7 mouse cellular contexts compared by ENCODE assay signal in genomic region chr19:9052803-9053431, GRCm38 (mm10). TPM values are rescaled to one million over a fixed set of nuclear protein-coding genes. Genes with fewer than 3 reads are reported as not detected.
DNase-seq lines count a peak whose midpoint lies in the region; ATAC-seq and TF ChIP-seq lines count a peak whose summit lies in the region.

No protein-coding gene starts in this region.

- no peak overlapping the region for H3K4me2 ChIP-seq in liver, embryonic 15.5 days
- H3K4me2 ChIP-seq in stomach, postnatal 0 days (replicated peaks; ENCODE audit: low read depth): no peak overlapping the region

- no peaks in the 10 kb centered on the region for H3K27me3 ChIP-seq in heart, embryonic 10.5 days (ENCODE audit: insufficient read depth, poor library complexity, severe bottlenecking)
- H3K27me3 ChIP-seq in liver, embryonic 15.5 days: no peaks in the 10 kb centered on the region
- H3K27me3 ChIP-seq in stomach, postnatal 0 days (ENCODE audit: control insufficient read depth, insufficient read depth, low read length): no peaks in the 10 kb centered on the region

- no peaks in the 10 kb centered on the region for H3K9me3 ChIP-seq in heart, embryonic 10.5 days
- no peaks in the 10 kb centered on the region for H3K9me3 ChIP-seq in liver, embryonic 15.5 days (replicated peaks)
- no peaks in the 10 kb centered on the region for H3K9me3 ChIP-seq in stomach, postnatal 0 days (ENCODE audit: control insufficient read depth, low read length)

- H3K9ac ChIP-seq in liver, embryonic 15.5 days: no peak overlapping the region
- no peak overlapping the region for H3K9ac ChIP-seq in stomach, postnatal 0 days (ENCODE audit: low read length)

- peak overlapping the region; percentile 23 for H3K27ac ChIP-seq in heart, embryonic 10.5 days
- H3K27ac ChIP-seq in liver, embryonic 15.5 days (replicated peaks): no peak overlapping the region
- H3K27ac ChIP-seq in stomach, postnatal 0 days (replicated peaks): peak overlapping the region; percentile 37

- 25% methylated on average over 6 of the region's 6 CpGs for WGBS in heart, embryonic 10.5 days
- 15% methylated on average over 6 of the region's 6 CpGs for WGBS in liver, embryonic 15.5 days (ENCODE audit: insufficient replicate concordance)
- WGBS in stomach, postnatal 0 days: 17% methylated on average over 6 of the region's 6 CpGs

- DNase-seq in CD4-positive, CD25-positive, alpha-beta regulatory T cell, adult 2 months (ENCODE audit: low read depth, low spot score): peak; percentile 77
- DNase-seq in T-cell, adult 2 months (ENCODE audit: low spot score): peak; percentile 60
- DNase-seq in heart, embryonic 10.5 days (ENCODE audit: low spot score): no peak
- peak; percentile 70 for DNase-seq in stomach, postnatal 0 days (ENCODE audit: low spot score)
- DNase-seq in frontal cortex, postnatal 25 days (ENCODE audit: low spot score in 2 of 2): no peak
- no peak for DNase-seq in urinary bladder, postnatal 10 days (ENCODE audit: low spot score)

- ATAC-seq in liver, embryonic 15.5 days (ENCODE audit: insufficient read depth): peak; percentile 58
- peak; percentile 91 for ATAC-seq in stomach, postnatal 0 days (ENCODE audit: low FRiP score, low TSS enrichment)

- no peaks in the 10 kb centered on the region for H3K36me3 ChIP-seq in heart, embryonic 10.5 days
- no peaks in the 10 kb centered on the region for H3K36me3 ChIP-seq in liver, embryonic 15.5 days (replicated peaks)
- H3K36me3 ChIP-seq in stomach, postnatal 0 days (ENCODE audit: control insufficient read depth, insufficient read depth, low read length): no peaks in the 10 kb centered on the region

- peaks cover 22% of the 10 kb centered on the region for H3K4me1 ChIP-seq in heart, embryonic 10.5 days
- H3K4me1 ChIP-seq in liver, embryonic 15.5 days (replicated peaks): peaks cover 45% of the 10 kb centered on the region
- H3K4me1 ChIP-seq in stomach, postnatal 0 days (replicated peaks; ENCODE audit: control insufficient read depth, insufficient read depth): peaks cover 7% of the 10 kb centered on the region; the same call in 1 of the 2 replicates

- peak; percentile 89 for TF ChIP-seq EP300 in stomach, postnatal 0 days (optimal IDR thresholded peaks at IDR 0.05)

- TF ChIP-seq CTCF in stomach, postnatal 0 days (IDR thresholded peaks at IDR 0.05; ENCODE audit: low read depth): no peak

- no peak overlapping the region for H3K4me3 ChIP-seq in heart, embryonic 10.5 days
- no peak overlapping the region for H3K4me3 ChIP-seq in liver, embryonic 15.5 days (replicated peaks)
- H3K4me3 ChIP-seq in stomach, postnatal 0 days (ENCODE audit: low read depth, low read length): no peak overlapping the region

RNA-seq across cellular contexts. Expression of gene Scgb1a1, which starts 34.8 kb away (rescaled TPM):
- polyA plus RNA-seq in heart, embryonic 10.5 days (2016; fragmentation: Nextera tagmentation; extraction: Ambion mirVana): not detected in 2 replicates
- polyA plus RNA-seq in liver, embryonic 15.5 days (2015; fragmentation: Nextera tagmentation; extraction: Ambion mirVana): not detected in 2 replicates
- polyA plus RNA-seq in stomach, postnatal 0 days (2015; fragmentation: Nextera tagmentation; extraction: Ambion mirVana): 10.8 and 12.6 TPM in 2 replicates

Comparison
In these comparisons a context has a peak if more than half of its experiments do, and no peak if none do; other contexts are left out.
1. DNase-seq: peak in CD4-positive, CD25-positive, alpha-beta regulatory T cell, adult 2 months (single experiment), T-cell, adult 2 months (single experiment) and stomach, postnatal 0 days (single experiment); none in heart, embryonic 10.5 days (single experiment), frontal cortex, postnatal 25 days (0 of 2) and urinary bladder, postnatal 10 days (single experiment).
2. RNA of gene Scgb1a1, which starts 34.8 kb away (polyA plus RNA-seq): 10.8 to 12.6 TPM in stomach, postnatal 0 days; not detected in heart, embryonic 10.5 days and not detected in liver, embryonic 15.5 days; every median in the first group is over 10 times any median in the second.